Mouse (Mus musculus) midbrain, embryonic 12.5 days (tissue): ENCODE data around the gene Arhgef25. TPM values are rescaled to one million over a fixed set of nuclear protein-coding genes. Genes with fewer than 3 reads are reported as not detected.

Experiments used
- ATAC-seq: fragments of 200-750 bp; cut with Nextera tagmentation; 2 replicates; pipeline ENCODE4 v1.8.0; 2017; ENCODE audit warnings: low read depth, moderate TSS enrichment, moderate library complexity; ENCODE audit not compliant: low FRiP score
- H3K27ac ChIP-seq: fragments of 300-500 bp; sonication (generic); replicated peaks from 2 replicates; pipeline ENCODE4 v1.5.1; 2016; ENCODE audit warnings: mild to moderate bottlenecking
- H3K27me3 ChIP-seq: fragments of 300-500 bp; sonication (generic); 2 replicates; pipeline ENCODE4 v1.6.1; 2016; ENCODE audit warnings: mild to moderate bottlenecking
- H3K36me3 ChIP-seq: fragments of 300-500 bp; sonication (generic); 2 replicates; pipeline ENCODE4 v1.6.1; 2016
- H3K4me1 ChIP-seq: fragments of 300-500 bp; sonication (generic); 2 replicates; pipeline ENCODE4 v1.6.1; 2016
- H3K4me2 ChIP-seq: fragments of 300-500 bp; sonication (generic); replicated peaks from 2 replicates; pipeline ENCODE4 v1.6.1; 2016; ENCODE audit warnings: mild to moderate bottlenecking, moderate library complexity
- H3K4me3 ChIP-seq: fragments of 300-500 bp; sonication (generic); 2 replicates; pipeline ENCODE4 v1.5.1; 2016; ENCODE audit warnings: mild to moderate bottlenecking
- H3K9ac ChIP-seq: fragments of 300-500 bp; sonication (generic); replicated peaks from 2 replicates; pipeline ENCODE4 v1.6.1; 2016; ENCODE audit warnings: mild to moderate bottlenecking, moderate library complexity
- H3K9me3 ChIP-seq: fragments of 300-500 bp; sonication (generic); 2 replicates; pipeline ENCODE4 v1.6.1; 2016; ENCODE audit warnings: mild to moderate bottlenecking
- WGBS: fragments of 180-500 bp; shearing (Covaris S2); methylation state at CpG from one replicate; pipeline ENCODE4 v1.1.7; 2016; 5-methylcytosine and 5-hydroxymethylcytosine counted together
- polyA plus RNA-seq: library from polyadenylated mRNA; unstranded; fragments of >200 nt; fragmentation: Nextera tagmentation; extraction: Ambion mirVana; gene quantifications from 2 replicates; pipeline ENCODE4 v1.2.1, GENCODE M21; 2016

Gene Arhgef25
- polyA plus RNA-seq, 1 experiment from 2014 or later: 46.1 TPM

GRCm38 (mm10) chr10:127218339-127218738, 28.5 kb upstream of the Arhgef25 start:
- WGBS: 88% methylated on average over 2 of the region's 2 CpGs
- no peak overlapping the region for H3K4me3 ChIP-seq
- no peaks in the 10 kb centered on the region for H3K36me3 ChIP-seq
- H3K9me3 ChIP-seq: no peaks in the 10 kb centered on the region
- no peak overlapping the region for H3K27ac ChIP-seq
- H3K9ac ChIP-seq: no peak overlapping the region
- H3K4me2 ChIP-seq: no peak overlapping the region
- H3K4me1 ChIP-seq: no peaks in the 10 kb centered on the region
- no peaks in the 10 kb centered on the region for H3K27me3 ChIP-seq
- no peak for ATAC-seq

- Histone ChIP-seq H3K27me3 (no peaks in the 10 kb centered on the region), H3K9me3 (no peaks in the 10 kb centered on the region), H3K4me2 (no peak overlapping the region)
Observed at GRCm38 (mm10) chr10:127217177-127217576, 27.3 kb upstream of the Arhgef25 start.

GRCm38 (mm10) chr10:127216456-127216855, 26.6 kb upstream of the Arhgef25 start:
- Histone ChIP-seq H3K9ac (no peak overlapping the region), H3K27ac (no peak overlapping the region), H3K36me3 (no peaks in the 10 kb centered on the region), H3K4me1 (no peaks in the 10 kb centered on the region), H3K9me3 (no peaks in the 10 kb centered on the region), H3K4me3 (no peak overlapping the region), H3K27me3 (no peaks in the 10 kb centered on the region), H3K4me2 (no peak overlapping the region)
- WGBS: 94% methylated on average over 11 of the region's 11 CpGs
- no peak for ATAC-seq

More at GRCm38 (mm10) chr10:127217177-127217576, 27.3 kb upstream of the Arhgef25 start:
- Histone ChIP-seq H3K27ac (no peak overlapping the region), H3K4me3 (no peak overlapping the region), H3K4me1 (no peaks in the 10 kb centered on the region), H3K36me3 (no peaks in the 10 kb centered on the region), H3K9ac (no peak overlapping the region)
- no peak for ATAC-seq

GRCm38 (mm10) chr10:127214422-127214803, 24.5 kb upstream of the Arhgef25 start:
- no peak overlapping the region for H3K4me3 ChIP-seq
- WGBS: 69% methylated on average over 1 of the region's 1 CpGs
- ATAC-seq: no peak

GRCm38 (mm10) chr10:127213704-127214421, 24.0 kb upstream of the Arhgef25 start:
- H3K27me3 ChIP-seq: no peaks in the 10 kb centered on the region
- H3K36me3 ChIP-seq: no peaks in the 10 kb centered on the region
- H3K9me3 ChIP-seq: no peaks in the 10 kb centered on the region
- H3K4me2 ChIP-seq: no peak overlapping the region
- H3K4me1 ChIP-seq: peaks cover 16% of the 10 kb centered on the region
- no peak overlapping the region for H3K27ac ChIP-seq
- no peak for ATAC-seq
- no peak overlapping the region for H3K9ac ChIP-seq
- H3K4me3 ChIP-seq: no peak overlapping the region
- WGBS: 86% methylated on average over 13 of the region's 13 CpGs

More at GRCm38 (mm10) chr10:127214422-127214803, 24.5 kb upstream of the Arhgef25 start:
- Histone ChIP-seq H3K9ac (no peak overlapping the region), H3K36me3 (no peaks in the 10 kb centered on the region), H3K9me3 (no peaks in the 10 kb centered on the region), H3K4me1 (peaks cover 16% of the 10 kb centered on the region), H3K4me2 (no peak overlapping the region), H3K27ac (no peak overlapping the region), H3K27me3 (no peaks in the 10 kb centered on the region)

- Histone ChIP-seq H3K9me3 (no peaks in the 10 kb centered on the region), H3K4me1 (peaks cover 16% of the 10 kb centered on the region), H3K27ac (no peak overlapping the region), H3K36me3 (peaks cover 5% of the 10 kb centered on the region; the same call in 1 of the 2 replicates), H3K4me3 (no peak overlapping the region), H3K27me3 (no peaks in the 10 kb centered on the region), H3K4me2 (no peak overlapping the region), H3K9ac (no peak overlapping the region)
- 93% methylated on average over 8 of the region's 8 CpGs for WGBS
- ATAC-seq: no peak
Observed at GRCm38 (mm10) chr10:127213272-127213671, 23.4 kb upstream of the Arhgef25 start.

GRCm38 (mm10) chr10:127211414-127211854, 21.6 kb upstream of the Arhgef25 start, which contains the start of gene Pip4k2c:
Pip4k2c (minus strand) TSS chr10:127211585.
- peaks cover 21% of the 10 kb centered on the region for H3K36me3 ChIP-seq
- peak within 1 kb of the TSS; percentile 79 for H3K9ac ChIP-seq
- peaks cover 16% of the 10 kb centered on the region for H3K4me1 ChIP-seq
- H3K9me3 ChIP-seq: no peaks in the 10 kb centered on the region
- no peaks in the 10 kb centered on the region for H3K27me3 ChIP-seq
- peak within 1 kb of the TSS; percentile 91 for H3K4me2 ChIP-seq
- no peak within 1 kb of the TSS; the same call in 1 of the 2 replicates for H3K27ac ChIP-seq
- WGBS: 2% methylated on average over 47 of the region's 47 CpGs
- H3K4me3 ChIP-seq: peak within 1 kb of the TSS; percentile 89
- ATAC-seq: peak; percentile 96

GRCm38 (mm10) chr10:127210961-127211405, 21.1 kb upstream of the Arhgef25 start:
- under 1% methylated on average over 25 of the region's 25 CpGs for WGBS
- H3K27ac ChIP-seq: no peak overlapping the region; the same call in 1 of the 2 replicates
- peaks cover 16% of the 10 kb centered on the region for H3K4me1 ChIP-seq
- H3K4me2 ChIP-seq: peak overlapping the region; percentile 91
- peak overlapping the region; percentile 89 for H3K4me3 ChIP-seq
- peaks cover 25% of the 10 kb centered on the region for H3K36me3 ChIP-seq
- H3K9ac ChIP-seq: peak overlapping the region; percentile 79
- H3K27me3 ChIP-seq: no peaks in the 10 kb centered on the region
- ATAC-seq: peak; percentile 69
- H3K9me3 ChIP-seq: no peaks in the 10 kb centered on the region

- Histone ChIP-seq H3K9ac (0 out of 2 replicates have a peak overlapping the region, but pooled peaks have one; percentile 8), H3K4me1 (peaks cover 16% of the 10 kb centered on the region), H3K4me3 (peak overlapping the region; percentile 89; the same call in 1 of the 2 replicates), H3K27me3 (no peaks in the 10 kb centered on the region), H3K36me3 (peaks cover 34% of the 10 kb centered on the region), H3K9me3 (no peaks in the 10 kb centered on the region), H3K27ac (no peak overlapping the region), H3K4me2 (peak overlapping the region; percentile 91)
- WGBS: 90% methylated on average over 13 of the region's 13 CpGs
- ATAC-seq: no peak
Observed at GRCm38 (mm10) chr10:127209928-127210570, 20.2 kb upstream of the Arhgef25 start.

- H3K4me1 ChIP-seq: peaks cover 16% of the 10 kb centered on the region
- ATAC-seq: no peak
- H3K36me3 ChIP-seq: peaks cover 45% of the 10 kb centered on the region
- H3K4me2 ChIP-seq: no peak overlapping the region
- no peaks in the 10 kb centered on the region for H3K9me3 ChIP-seq
- H3K27me3 ChIP-seq: no peaks in the 10 kb centered on the region
- H3K27ac ChIP-seq: no peak overlapping the region
- H3K4me3 ChIP-seq: no peak overlapping the region
- no peak overlapping the region for H3K9ac ChIP-seq
- WGBS: 86% methylated on average over 4 of the region's 4 CpGs
Observed at GRCm38 (mm10) chr10:127208921-127209320, 19.0 kb upstream of the Arhgef25 start.

- Histone ChIP-seq H3K4me3 (no peak overlapping the region), H3K4me2 (no peak overlapping the region), H3K9me3 (no peaks in the 10 kb centered on the region), H3K27ac (no peak overlapping the region), H3K27me3 (no peaks in the 10 kb centered on the region), H3K4me1 (peaks cover 9% of the 10 kb centered on the region), H3K36me3 (peaks cover 73% of the 10 kb centered on the region), H3K9ac (no peak overlapping the region)
- WGBS: 92% methylated on average over 10 of the region's 10 CpGs
- no peak for ATAC-seq
Observed at GRCm38 (mm10) chr10:127205373-127205772, 15.5 kb upstream of the Arhgef25 start.

- Histone ChIP-seq H3K27ac (no peak overlapping the region), H3K9ac (no peak overlapping the region), H3K4me1 (peaks cover 1% of the 10 kb centered on the region; the same call in 1 of the 2 replicates), H3K4me3 (no peak overlapping the region), H3K9me3 (no peaks in the 10 kb centered on the region), H3K4me2 (no peak overlapping the region), H3K27me3 (no peaks in the 10 kb centered on the region), H3K36me3 (peaks cover 79% of the 10 kb centered on the region)
- no peak for ATAC-seq
- 92% methylated on average over 5 of the region's 5 CpGs for WGBS
Observed at GRCm38 (mm10) chr10:127204589-127204988, 14.7 kb upstream of the Arhgef25 start.
